In the genomic region with DNA sequence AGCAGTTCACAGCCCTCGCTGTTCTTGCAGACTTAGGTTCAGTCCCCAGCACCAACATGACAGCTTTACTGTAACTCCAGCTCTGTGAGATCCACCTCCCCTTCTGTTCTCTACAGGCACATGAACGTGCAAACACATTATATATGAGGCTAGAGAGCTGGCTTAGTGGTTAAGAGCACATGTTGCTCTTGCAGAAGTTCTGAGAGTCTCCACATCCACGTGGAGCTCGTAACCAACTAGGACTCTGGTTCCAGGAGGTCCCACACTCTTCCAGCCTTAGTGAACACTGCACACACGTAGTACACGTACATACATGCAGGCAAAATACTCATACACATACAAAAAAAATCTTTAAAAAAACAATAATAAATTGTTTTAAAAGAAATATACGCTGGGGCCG, we compare ENCODE assay signal across 16 mouse cellular contexts. TPM values are rescaled to one million over a fixed set of nuclear protein-coding genes. Genes with fewer than 3 reads are reported as not detected.
DNase-seq lines count a peak whose midpoint lies in the region; ATAC-seq and TF ChIP-seq lines count a peak whose summit lies in the region.
"Had no signal": no experiment of that assay in that cellular context is flagged by ENCODE, and none has a peak within 500 bp of the region (broad histone marks: within the 10 kb centered on the region; RNA-seq: fewer than 3 reads in every experiment).

No protein-coding gene starts in this region.

- H3K36me3 ChIP-seq in kidney, adult 2 months (ENCODE audit: control insufficient read depth, insufficient read depth, low read length): no peaks in the 10 kb centered on the region
- H3K36me3 ChIP-seq in kidney, embryonic 14.5 days (ENCODE audit: control insufficient read depth, insufficient read depth, low read length): peaks cover 2% of the 10 kb centered on the region; the same call in 1 of the 2 replicates
- no peaks in the 10 kb centered on the region for H3K36me3 ChIP-seq in testis, adult 2 months (ENCODE audit: control insufficient read depth, insufficient read depth, low read length)
- H3K36me3 ChIP-seq in stomach, embryonic 16.5 days (ENCODE audit: control insufficient read depth, insufficient read depth, low read length): no peaks in the 10 kb centered on the region
- H3K36me3 ChIP-seq in limb, embryonic 10.5 days: no peaks in the 10 kb centered on the region
- H3K36me3 ChIP-seq: embryonic facial prominence, embryonic 13.5 days; forebrain, embryonic 10.5 days had no signal

- peaks cover 8% of the 10 kb centered on the region; the same call in 1 of the 2 replicates for H3K9me3 ChIP-seq in kidney, embryonic 14.5 days (ENCODE audit: control insufficient read depth, low read length)
- H3K9me3 ChIP-seq in stomach, embryonic 16.5 days (replicated peaks; ENCODE audit: control insufficient read depth, low read length): no peaks in the 10 kb centered on the region
- H3K9me3 ChIP-seq in limb, embryonic 10.5 days (replicated peaks): no peaks in the 10 kb centered on the region
- H3K9me3 ChIP-seq: embryonic facial prominence, embryonic 13.5 days; forebrain, embryonic 10.5 days had no signal

- no peak for ATAC-seq in kidney, embryonic 14.5 days (ENCODE audit: low FRiP score, low TSS enrichment)
- no peak for ATAC-seq in stomach, embryonic 16.5 days (ENCODE audit: insufficient read depth, low FRiP score)
- ATAC-seq: hindbrain, embryonic 16.5 days had no signal

- TF ChIP-seq CTCF in kidney, adult 2 months (conservative IDR thresholded peaks at IDR 0.05; ENCODE audit: insufficient read depth, insufficient read length, low read depth, low read length): no peak
- no peak for TF ChIP-seq CTCF in testis, adult 2 months (IDR thresholded peaks at IDR 0.05; ENCODE audit: control insufficient read depth, insufficient read depth, insufficient replicate concordance, low read depth, low read length)

- 44% methylated on average over 8 of the region's 8 CpGs for WGBS in kidney, adult 2 months
- WGBS in kidney, embryonic 14.5 days: 75% methylated on average over 8 of the region's 8 CpGs
- WGBS in stomach, embryonic 16.5 days: 67% methylated on average over 8 of the region's 8 CpGs
- 88% methylated on average over 8 of the region's 8 CpGs for WGBS in limb, embryonic 10.5 days

- no peak overlapping the region for H3K4me2 ChIP-seq in kidney, embryonic 14.5 days (replicated peaks; ENCODE audit: low read depth, low read length)
- peak overlapping the region; percentile 81; the same call in 1 of the 2 replicates for H3K4me2 ChIP-seq in stomach, embryonic 16.5 days (ENCODE audit: low read depth, low read length)
- H3K4me2 ChIP-seq: midbrain, embryonic 11.5 days had no signal

- TF ChIP-seq POLR2A in kidney, adult 2 months (IDR thresholded peaks at IDR 0.05; ENCODE audit: low read depth, low read length): no peak
- no peak for TF ChIP-seq POLR2A in testis, adult 2 months (IDR thresholded peaks at IDR 0.05; ENCODE audit: control insufficient read depth, low read depth, low read length)

- DNase-seq in gastrocnemius, adult 18-20 months (ENCODE audit: low spot score): peak; percentile 23
- no peak for DNase-seq in gastrocnemius, adult 8-10 months (ENCODE audit: low spot score in 2 of 2)
- DNase-seq in kidney, adult 2 months: no peak
- DNase-seq in testis, postnatal 14 days (ENCODE audit: low spot score): no peak
- no peak for DNase-seq in limb, embryonic 10.5 days (ENCODE audit: low spot score)
- DNase-seq: kidney, postnatal 14 days; right cerebral cortex, adult 18-20 months; spleen, adult 18-20 months had no signal

- no peak overlapping the region for H3K9ac ChIP-seq in kidney, embryonic 14.5 days (ENCODE audit: low read depth, low read length)
- no peak overlapping the region for H3K9ac ChIP-seq in stomach, embryonic 16.5 days (ENCODE audit: low read length)
- H3K9ac ChIP-seq: embryonic facial prominence, embryonic 13.5 days had no signal

- peaks cover 21% of the 10 kb centered on the region for H3K4me1 ChIP-seq in kidney, adult 2 months (ENCODE audit: control insufficient read depth, insufficient read depth, low read length)
- peaks cover 36% of the 10 kb centered on the region for H3K4me1 ChIP-seq in kidney, embryonic 14.5 days (ENCODE audit: control insufficient read depth, insufficient read depth, low read length)
- peaks cover 8% of the 10 kb centered on the region; the same call in 1 of the 2 replicates for H3K4me1 ChIP-seq in testis, adult 2 months (ENCODE audit: control insufficient read depth, insufficient read depth, low read length)
- H3K4me1 ChIP-seq in stomach, embryonic 16.5 days (ENCODE audit: control insufficient read depth, insufficient read depth, low read length): peaks cover 43% of the 10 kb centered on the region
- H3K4me1 ChIP-seq in limb, embryonic 10.5 days: peaks cover 45% of the 10 kb centered on the region

- H3K4me3 ChIP-seq in kidney, adult 2 months (ENCODE audit: insufficient read depth, low read depth, low read length): no peak overlapping the region
- no peak overlapping the region for H3K4me3 ChIP-seq in kidney, embryonic 14.5 days (ENCODE audit: low read length)
- no peak overlapping the region for H3K4me3 ChIP-seq in testis, adult 2 months (ENCODE audit: control insufficient read depth, low read depth, low read length)
- H3K4me3 ChIP-seq in stomach, embryonic 16.5 days (replicated peaks; ENCODE audit: low read length): no peak overlapping the region
- no peak overlapping the region for H3K4me3 ChIP-seq in limb, embryonic 10.5 days

- H3K27me3 ChIP-seq in kidney, adult 2 months (replicated peaks; ENCODE audit: control insufficient read depth, insufficient read depth, low read length): no peaks in the 10 kb centered on the region
- H3K27me3 ChIP-seq in kidney, embryonic 14.5 days (ENCODE audit: control insufficient read depth, insufficient read depth, low read length): no peaks in the 10 kb centered on the region
- H3K27me3 ChIP-seq in testis, adult 2 months (ENCODE audit: control insufficient read depth, insufficient read depth, low read length): no peaks in the 10 kb centered on the region
- H3K27me3 ChIP-seq in stomach, embryonic 16.5 days (ENCODE audit: control insufficient read depth, insufficient read depth, low read length): no peaks in the 10 kb centered on the region
- no peaks in the 10 kb centered on the region for H3K27me3 ChIP-seq in limb, embryonic 10.5 days (ENCODE audit: low read depth, poor library complexity, severe bottlenecking)
- H3K27me3 ChIP-seq: embryonic facial prominence, embryonic 13.5 days had no signal

- peak overlapping the region; percentile 62; the same call in 1 of the 2 replicates for H3K27ac ChIP-seq in kidney, adult 2 months (ENCODE audit: insufficient read depth, low read depth, low read length)
- H3K27ac ChIP-seq in kidney, embryonic 14.5 days (ENCODE audit: low read depth, low read length): no peak overlapping the region
- peak overlapping the region; percentile 26; the same call in 1 of the 2 replicates for H3K27ac ChIP-seq in testis, adult 2 months (ENCODE audit: control insufficient read depth, insufficient read depth, low read depth, low read length)
- H3K27ac ChIP-seq in stomach, embryonic 16.5 days (ENCODE audit: low read length): 0 out of 2 replicates have a peak overlapping the region, but pooled peaks have one; percentile 6
- H3K27ac ChIP-seq in limb, embryonic 10.5 days: no peak overlapping the region; the same call in 1 of the 2 replicates
- H3K27ac ChIP-seq: embryonic facial prominence, embryonic 13.5 days; forebrain, embryonic 10.5 days had no signal

RNA-seq across cellular contexts. Expression of a gene that starts 1.8 kb away (rescaled TPM):
- 10 to 100 TPM; 45.5 to 56.8 TPM for total RNA-seq in gastrocnemius, adult 18-20 months (2021)
- 10 to 100 TPM; 47.5 to 82.4 (median 65.4) TPM for total RNA-seq in gastrocnemius, adult 8-10 months (2022)
- polyA plus RNA-seq in kidney, adult 2 months (2012; rRNA removed): 137 and 161 TPM in 2 replicates
- polyA plus RNA-seq in kidney, embryonic 14.5 days (2014; fragmentation: Nextera tagmentation; extraction: Ambion mirVana): 6.8 and 10.7 TPM in 2 replicates
- 7.2 and 7.3 TPM in 2 replicates for polyA plus RNA-seq in testis, adult 2 months (2012; rRNA removed)
- 14.9 and 15.2 TPM in 2 replicates for polyA plus RNA-seq in stomach, embryonic 16.5 days (2015; fragmentation: Nextera tagmentation; extraction: Ambion mirVana)
- 4.5 and 5.6 TPM in 2 replicates for polyA plus RNA-seq in limb, embryonic 10.5 days (2016; fragmentation: Nextera tagmentation; extraction: Ambion mirVana)

RNA-seq across cellular contexts. Expression of a gene that starts 52.1 kb away (rescaled TPM):
- 1 to 10 TPM; 5.9 to 9.6 TPM for total RNA-seq in gastrocnemius, adult 18-20 months (2021)
- 10 to 100 TPM in 1 of 4 experiments, 1 to 10 TPM in 3; 3.6 to 10.5 (median 4.7) TPM for total RNA-seq in gastrocnemius, adult 8-10 months (2022)
- 6.5 and 6.7 TPM in 2 replicates for polyA plus RNA-seq in kidney, adult 2 months (2012; rRNA removed)
- 8.0 and 9.6 TPM in 2 replicates for polyA plus RNA-seq in kidney, embryonic 14.5 days (2014; fragmentation: Nextera tagmentation; extraction: Ambion mirVana)
- 71.5 and 79.1 TPM in 2 replicates for polyA plus RNA-seq in testis, adult 2 months (2012; rRNA removed)
- polyA plus RNA-seq in stomach, embryonic 16.5 days (2015; fragmentation: Nextera tagmentation; extraction: Ambion mirVana): 14.6 and 17.0 TPM in 2 replicates
- 13.7 and 18.8 TPM in 2 replicates for polyA plus RNA-seq in limb, embryonic 10.5 days (2016; fragmentation: Nextera tagmentation; extraction: Ambion mirVana)
- total RNA-seq: common myeloid progenitor, adult 5-6 weeks had no signal

Comparison
In these comparisons a context has a peak if more than half of its experiments do, and no peak if none do; other contexts are left out.
1. H3K27ac ChIP-seq: peak in kidney, adult 2 months (single experiment), testis, adult 2 months (single experiment) and stomach, embryonic 16.5 days (single experiment); none in kidney, embryonic 14.5 days (single experiment) and limb, embryonic 10.5 days (single experiment).